Mouse (Mus musculus) liver, postnatal 0 days (tissue): ENCODE results near the gene 2510009E07Rik. TPM values are rescaled to one million over a fixed set of nuclear protein-coding genes. Genes with fewer than 3 reads are reported as not detected.

Source experiments
- ATAC-seq: fragments of 200-750 bp; cut with Nextera tagmentation; 2 replicates; pipeline ENCODE4 v1.8.0; 2017; ENCODE audit warnings: mild to moderate bottlenecking, moderate library complexity
- DNase-seq: peaks from one replicate; pipeline ENCODE4 v3.0.0-alpha.2; 2016
- H3K27ac ChIP-seq: fragments of 300-500 bp; sonication (generic); 2 replicates; pipeline ENCODE4 v1.5.1; 2014; ENCODE audit warnings: antibody characterized with exemption, moderate library complexity, mild to moderate bottlenecking, low read depth
- H3K27me3 ChIP-seq: fragments of 300-500 bp; sonication (generic); 2 replicates; pipeline ENCODE4 v1.6.1; 2014; ENCODE audit warnings: low read length, control low read depth, mixed read lengths; ENCODE audit not compliant: insufficient read depth
- H3K36me3 ChIP-seq: fragments of 300-500 bp; sonication (generic); replicated peaks from 2 replicates; pipeline ENCODE4 v1.6.1; 2014; ENCODE audit warnings: mild to moderate bottlenecking, control low read depth, low read length, moderate library complexity, mixed read lengths; ENCODE audit not compliant: insufficient read depth
- H3K4me1 ChIP-seq: fragments of 300-500 bp; sonication (generic); 2 replicates; pipeline ENCODE4 v1.6.1; 2014; ENCODE audit warnings: antibody characterized with exemption, mild to moderate bottlenecking, control low read depth; ENCODE audit not compliant: insufficient read depth
- H3K4me2 ChIP-seq: fragments of 300-500 bp; sonication (generic); 2 replicates; pipeline ENCODE4 v1.6.1; 2014; ENCODE audit warnings: low read depth, mild to moderate bottlenecking, low read length, moderate library complexity, mixed read lengths
- H3K4me3 ChIP-seq: fragments of 300-500 bp; sonication (generic); 2 replicates; pipeline ENCODE4 v1.5.1; 2014; ENCODE audit warnings: low read depth, low read length
- H3K9ac ChIP-seq: fragments of 300-500 bp; sonication (generic); replicated peaks from 2 replicates; pipeline ENCODE4 v1.6.1; 2014; ENCODE audit warnings: mild to moderate bottlenecking, moderate library complexity
- H3K9me3 ChIP-seq: fragments of 300-500 bp; sonication (generic); 2 replicates; pipeline ENCODE4 v1.6.1; 2016; ENCODE audit warnings: mild to moderate bottlenecking, control low read depth, low read length, mixed read lengths
- CTCF ChIP-seq: sonication (generic); IDR thresholded peaks from 2 replicates; pipeline ENCODE4 v1.5.1; 2016; ENCODE audit warnings: antibody characterized with exemption, low read depth
- EP300 ChIP-seq: IDR thresholded peaks from 2 replicates; pipeline ENCODE4 v1.6.1; 2016; ENCODE audit warnings: antibody characterized with exemption, low read depth, mild to moderate bottlenecking
- WGBS: fragments of 180-500 bp; shearing (Covaris S2); extraction: QIAGEN DNeasy Blood & Tissue Kit; methylation state at CpG from one replicate; pipeline ENCODE4 v1.1.7; 2014; ENCODE audit not compliant: insufficient replicate concordance; 5-methylcytosine and 5-hydroxymethylcytosine counted together
- polyA plus RNA-seq: library from polyadenylated mRNA; unstranded; fragments of >200 nt; fragmentation: Nextera tagmentation; extraction: Ambion mirVana; gene quantifications from 2 replicates; pipeline ENCODE4 v1.2.1, GENCODE M21; 2015

Gene 2510009E07Rik
- polyA plus RNA-seq, 1 experiment from 2014 or later = 3.5 TPM

GRCm38 (mm10) chr16:21644066-21644561 lies 50.4 kb downstream of the 2510009E07Rik start:
- no peaks in the 10 kb centered on the region for H3K36me3 ChIP-seq
- ATAC-seq = peak; percentile 86
- H3K4me1 ChIP-seq = peaks cover 39% of the 10 kb centered on the region
- peak overlapping the region; percentile 61 for H3K27ac ChIP-seq
- 47% methylated on average over 17 of the region's 17 CpGs for WGBS
- no peaks in the 10 kb centered on the region for H3K9me3 ChIP-seq
- H3K4me3 ChIP-seq = 0 out of 2 replicates have a peak overlapping the region, but pooled peaks have one; percentile 5
- H3K4me2 ChIP-seq = peak overlapping the region; percentile 61
- TF ChIP-seq EP300 (no peak), CTCF (no peak)
- peak; percentile 75 for DNase-seq
- H3K9ac ChIP-seq = peak overlapping the region; percentile 60
- H3K27me3 ChIP-seq = no peaks in the 10 kb centered on the region

GRCm38 (mm10) chr16:21643621-21644041 lies 50.8 kb downstream of the 2510009E07Rik start:
- Histone ChIP-seq H3K4me1 (peaks cover 39% of the 10 kb centered on the region), H3K4me3 (0 out of 2 replicates have a peak overlapping the region, but pooled peaks have one; percentile 5), H3K27ac (peak overlapping the region; percentile 61), H3K27me3 (no peaks in the 10 kb centered on the region), H3K9me3 (no peaks in the 10 kb centered on the region), H3K4me2 (peak overlapping the region; percentile 61), H3K9ac (peak overlapping the region; percentile 60), H3K36me3 (no peaks in the 10 kb centered on the region)
- DNase-seq (no peak), ATAC-seq (no peak)
- no peak for TF ChIP-seq EP300
- TF ChIP-seq CTCF = no peak
- WGBS = 72% methylated on average over 2 of the region's 2 CpGs

- TF ChIP-seq EP300 (no peak), CTCF (no peak)
- DNase-seq (no peak), ATAC-seq (no peak)
- Histone ChIP-seq H3K4me3 (no peak overlapping the region), H3K9me3 (no peaks in the 10 kb centered on the region), H3K36me3 (no peaks in the 10 kb centered on the region), H3K4me2 (no peak overlapping the region), H3K27me3 (no peaks in the 10 kb centered on the region), H3K4me1 (peaks cover 39% of the 10 kb centered on the region), H3K9ac (no peak overlapping the region), H3K27ac (no peak overlapping the region)
- 88% methylated on average over 5 of the region's 5 CpGs for WGBS
Observed at GRCm38 (mm10) chr16:21642906-21643305, 51.6 kb downstream of the 2510009E07Rik start.

GRCm38 (mm10) chr16:21641944-21642343 lies 52.5 kb downstream of the 2510009E07Rik start:
- Histone ChIP-seq H3K4me3 (no peak overlapping the region), H3K9ac (no peak overlapping the region), H3K9me3 (no peaks in the 10 kb centered on the region), H3K27me3 (no peaks in the 10 kb centered on the region), H3K4me2 (no peak overlapping the region), H3K27ac (peak overlapping the region; percentile 71), H3K4me1 (peaks cover 39% of the 10 kb centered on the region), H3K36me3 (no peaks in the 10 kb centered on the region)
- DNase-seq (peak; percentile 32), ATAC-seq (peak; percentile 34)
- TF ChIP-seq CTCF (no peak), EP300 (peak; percentile 59; the same call in 1 of the 2 replicates)
- WGBS = 26% methylated on average over 3 of the region's 3 CpGs

GRCm38 (mm10) chr16:21640766-21641499 lies 53.5 kb downstream of the 2510009E07Rik start:
- WGBS = 58% methylated on average over 7 of the region's 7 CpGs
- H3K27me3 ChIP-seq = no peaks in the 10 kb centered on the region
- peaks cover 39% of the 10 kb centered on the region for H3K4me1 ChIP-seq
- H3K4me3 ChIP-seq = no peak overlapping the region
- ATAC-seq = no peak
- no peaks in the 10 kb centered on the region for H3K36me3 ChIP-seq
- TF ChIP-seq CTCF (no peak), EP300 (no peak)
- DNase-seq = peak; percentile 34
- H3K4me2 ChIP-seq = no peak overlapping the region
- no peak overlapping the region for H3K9ac ChIP-seq
- no peaks in the 10 kb centered on the region for H3K9me3 ChIP-seq
- peak overlapping the region; percentile 71 for H3K27ac ChIP-seq

- 55% methylated on average over 11 of the region's 11 CpGs for WGBS
- Histone ChIP-seq H3K4me3 (no peak overlapping the region), H3K4me1 (peaks cover 15% of the 10 kb centered on the region), H3K36me3 (no peaks in the 10 kb centered on the region), H3K27me3 (no peaks in the 10 kb centered on the region), H3K4me2 (no peak overlapping the region), H3K9me3 (no peaks in the 10 kb centered on the region), H3K27ac (peak overlapping the region; percentile 41), H3K9ac (no peak overlapping the region)
- ATAC-seq (peak; percentile 54), DNase-seq (no peak)
- peak; percentile 27; the same call in 1 of the 2 replicates for TF ChIP-seq EP300
- no peak for TF ChIP-seq CTCF
Observed at GRCm38 (mm10) chr16:21637201-21637819, 57.2 kb downstream of the 2510009E07Rik start.
